Mouse (Mus musculus) urinary bladder, postnatal 36 days (tissue): ENCODE results near the gene Tigd4.
"Not testable (repeated sequence)": the region's sequence is repeated elsewhere in the genome, so short reads cannot be mapped to it uniquely, and the experiment has no call there.

Experiments used
- DNase-seq, 2 experiments: peaks; one replicate each; pipeline ENCODE4 v3.0.0; 2022; ENCODE audit warnings: low spot score in 2 of 2, mixed read lengths in 1 of 2

Tigd4 gene

DNA sequence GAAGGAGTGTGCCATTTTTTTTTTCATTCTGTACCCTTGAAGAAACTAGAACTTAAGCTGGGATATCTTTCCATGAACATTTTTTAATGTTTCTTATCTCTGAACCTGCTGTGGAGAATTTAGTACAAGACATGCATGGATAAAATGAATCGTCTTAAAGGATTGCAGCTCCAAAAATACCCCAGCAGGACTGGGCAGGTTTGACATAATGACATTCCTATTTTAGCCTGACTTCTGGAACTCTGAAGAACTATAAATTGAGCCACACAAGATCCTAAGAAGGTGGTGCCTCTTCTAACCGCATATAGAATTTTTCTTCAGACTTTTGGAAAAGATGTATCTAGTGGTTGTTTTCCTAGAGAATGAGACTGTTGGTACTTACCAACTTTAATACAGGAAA, at the start of gene Tigd4:
Gene Tigd4 (plus strand): TSS at position 301 of the 400 bp plus-strand sequence.
- DNase-seq, result no peak

- no peak for DNase-seq
Observed at GRCm38 (mm10) chr3:84547177-84547576, 46.2 kb upstream of the Tigd4 start.

- no peak for DNase-seq
Observed at GRCm38 (mm10) chr3:84555780-84556179, 37.6 kb upstream of the Tigd4 start.

- no peak for DNase-seq
Observed at GRCm38 (mm10) chr3:84558301-84558700, 35.1 kb upstream of the Tigd4 start.

DNA sequence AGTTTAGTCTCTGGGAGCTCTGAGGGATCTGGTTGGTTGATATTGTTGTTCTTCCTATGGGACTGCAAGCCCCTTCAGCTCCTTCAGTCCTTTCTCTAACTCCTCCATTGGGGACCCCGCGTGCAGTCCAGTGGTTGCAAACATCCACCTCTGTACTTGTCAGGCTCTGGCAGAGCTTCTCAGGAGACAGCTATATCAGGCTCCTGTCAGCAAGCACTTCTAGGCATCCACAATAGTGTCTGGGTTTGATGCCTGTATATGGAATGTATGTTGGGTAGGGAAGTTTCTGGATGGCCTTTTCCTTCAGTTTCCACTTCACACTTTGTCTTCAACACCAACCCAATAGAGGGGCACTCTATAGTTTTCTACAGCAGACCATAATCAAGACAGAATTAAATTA, 30.5 kb upstream of the Tigd4 start:
- not testable (repeated sequence) for DNase-seq

- DNase-seq, result no peak
Observed at GRCm38 (mm10) chr3:84563415-84563814, 30.0 kb upstream of the Tigd4 start.

GRCm38 (mm10) chr3:84568540-84568939, 24.8 kb upstream of the Tigd4 start:
- DNase-seq, result no peak

DNA sequence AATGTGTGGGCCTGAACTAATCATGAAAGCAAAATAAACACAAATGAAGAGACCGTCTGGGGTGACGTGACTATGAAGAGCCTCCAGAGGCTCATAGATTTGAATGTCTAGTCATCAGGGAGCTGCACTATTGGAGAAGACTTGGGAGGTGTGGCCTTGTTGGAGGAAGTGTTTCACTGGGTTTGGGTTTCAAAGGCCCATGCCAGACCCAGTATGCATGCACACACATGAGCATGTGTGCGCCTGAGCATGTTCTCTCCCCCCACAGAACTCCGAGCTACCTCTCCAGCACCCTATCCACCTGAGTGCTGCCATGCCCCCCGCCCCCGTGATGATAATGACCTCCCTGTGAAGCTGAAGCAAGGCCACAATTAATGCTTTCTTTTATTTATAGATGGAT, 23.8 kb upstream of the Tigd4 start:
- no peak for DNase-seq

GRCm38 (mm10) chr3:84570501-84570900, 22.9 kb upstream of the Tigd4 start:
- DNase-seq, result no peak

GRCm38 (mm10) chr3:84580716-84581115, 12.7 kb upstream of the Tigd4 start:
- DNase-seq, result no peak

- DNase-seq, result no peak
Observed at GRCm38 (mm10) chr3:84581696-84582022, 11.7 kb upstream of the Tigd4 start.

DNA sequence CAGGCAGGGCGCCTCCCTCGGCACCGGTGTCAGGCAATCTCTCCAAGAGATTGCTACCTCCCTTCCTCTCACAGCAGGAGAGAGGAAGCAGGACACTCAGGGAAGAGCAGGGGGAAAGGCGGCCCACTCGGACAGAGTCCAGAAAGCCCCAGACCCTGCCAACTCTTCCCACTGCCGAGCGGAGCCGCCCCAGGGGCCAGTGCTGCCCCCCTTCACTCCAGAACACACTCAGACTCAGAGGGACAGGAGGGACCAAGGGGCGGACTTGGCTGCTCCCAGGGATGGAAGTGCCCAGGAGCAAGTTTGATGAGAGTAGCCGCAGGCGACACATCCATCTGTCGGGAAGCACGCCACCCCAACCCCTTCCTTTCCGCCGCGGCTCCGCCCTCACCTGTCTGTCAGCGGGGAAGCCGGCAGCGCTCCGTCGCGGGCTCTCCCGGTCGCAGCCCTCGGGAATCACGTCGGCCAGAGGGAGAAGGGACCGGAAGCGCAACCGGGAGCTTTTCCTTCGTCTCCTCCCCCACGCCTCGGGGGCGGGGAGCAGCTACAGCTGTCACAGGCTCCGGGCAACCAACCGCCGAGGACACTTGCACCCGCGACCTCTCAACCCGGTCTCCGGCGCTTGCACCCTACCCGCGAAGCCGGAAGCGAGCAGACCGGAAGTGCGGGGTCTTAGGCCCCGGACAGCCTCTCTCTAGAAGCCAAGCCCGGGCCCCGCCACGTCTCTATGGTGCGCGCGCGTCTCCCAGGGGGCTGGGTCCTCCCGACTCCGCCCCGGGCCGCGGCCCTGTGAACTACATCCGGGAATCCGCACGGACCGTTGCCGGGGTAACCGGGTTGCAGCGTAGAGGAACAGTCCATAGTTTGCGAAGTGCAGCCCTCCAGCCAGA, 11.1 kb upstream of the Tigd4 start, which contains the start of gene Arfip1:
Gene Arfip1 (minus strand): TSS at position 603 of the 890 bp plus-strand sequence.
- peak; percentile 98 to 99 for DNase-seq

- DNase-seq, result no peak
Observed at GRCm38 (mm10) chr3:84582913-84583276, 10.5 kb upstream of the Tigd4 start.

- DNase-seq, result no peak
Observed at GRCm38 (mm10) chr3:84586736-84587135, 6.6 kb upstream of the Tigd4 start.

DNA sequence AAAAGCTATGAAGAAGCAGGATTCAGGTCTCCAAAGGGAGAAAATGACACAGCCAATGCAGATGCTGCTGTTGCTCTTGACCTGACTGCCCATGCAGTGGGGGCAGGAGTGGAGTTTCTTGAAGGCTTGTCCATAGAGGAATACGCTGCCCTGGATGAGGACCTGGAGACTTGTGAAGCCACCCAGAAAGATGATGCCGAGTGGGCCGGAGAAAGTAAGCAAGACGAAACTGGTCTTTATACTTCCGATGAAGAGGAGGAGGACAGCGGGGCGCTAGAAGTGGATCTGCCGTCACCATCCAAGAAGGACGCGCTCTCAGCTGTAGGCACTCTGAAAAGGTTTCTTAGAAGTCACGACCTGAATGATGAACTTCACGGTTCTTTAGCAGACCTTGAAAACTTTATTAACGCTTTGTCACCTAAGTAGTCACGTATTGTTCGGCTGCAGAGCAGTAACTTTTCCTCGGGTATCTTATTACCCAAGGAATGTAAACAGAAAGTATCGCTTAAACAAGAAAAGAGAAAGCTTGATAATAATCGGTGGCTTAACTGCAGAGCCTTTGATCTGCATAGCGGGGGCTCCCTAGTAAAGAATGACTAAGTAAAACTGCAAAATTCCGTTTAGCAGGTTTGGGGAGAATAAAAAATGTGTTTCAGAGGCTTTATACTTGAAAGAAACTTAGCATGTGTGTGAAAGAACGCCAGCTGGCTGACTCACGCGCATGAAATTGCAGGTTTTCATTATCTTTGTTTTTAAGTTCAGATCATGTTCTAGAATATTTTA, 1.7 kb downstream of the Tigd4 start:
- DNase-seq, result no peak

DNA sequence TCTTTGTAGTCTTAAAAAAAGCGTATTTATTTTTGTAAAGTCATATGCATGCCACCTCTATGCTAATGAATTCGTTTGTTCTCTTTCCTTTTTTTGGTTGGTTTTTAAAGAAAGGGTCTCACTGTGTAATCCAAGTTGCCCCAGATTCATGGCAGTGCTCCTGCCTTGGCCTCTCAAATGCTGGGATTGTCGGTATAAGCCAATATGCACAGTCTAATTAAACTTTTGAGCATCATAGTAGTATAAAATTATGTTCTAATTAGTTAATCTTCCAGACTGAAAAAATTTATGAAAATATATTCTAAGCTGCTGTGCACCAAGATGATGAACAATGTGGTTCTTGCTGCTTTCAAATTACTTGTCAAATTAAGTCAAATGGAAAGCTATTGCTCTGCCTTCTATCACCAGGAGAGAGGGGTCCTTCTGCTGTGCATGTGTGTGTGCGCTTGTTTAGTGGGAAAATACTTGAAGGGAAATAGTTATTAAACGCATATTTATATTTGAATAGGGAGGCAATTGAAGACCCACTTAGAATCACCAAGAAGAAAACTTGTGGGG, 2.4 kb downstream of the Tigd4 start:
- no peak for DNase-seq

- DNase-seq, result peak in 1 of 2 experiments; percentile 32
Observed at GRCm38 (mm10) chr3:84597996-84598734, 4.8 kb downstream of the Tigd4 start.

DNA sequence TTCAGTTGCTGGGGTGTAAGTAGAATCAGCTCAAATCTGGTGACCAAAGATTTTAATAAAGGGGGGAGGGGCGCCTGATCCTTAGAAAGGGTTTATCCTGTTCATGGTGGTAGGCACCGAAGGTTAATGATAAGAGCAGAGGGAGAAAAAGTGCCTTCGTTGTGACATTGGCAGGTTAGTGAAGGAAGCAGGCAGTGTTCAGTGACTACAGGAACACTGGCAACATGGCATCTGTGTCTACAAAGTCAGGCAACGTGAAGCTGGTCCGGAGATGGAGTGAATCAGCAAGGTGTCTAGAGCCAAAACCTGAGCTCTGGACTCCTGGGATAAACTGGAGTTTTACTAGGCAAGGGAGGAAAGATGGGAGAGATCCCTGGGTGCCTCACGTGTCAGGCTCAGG, 5.4 kb downstream of the Tigd4 start:
- no peak for DNase-seq

DNA sequence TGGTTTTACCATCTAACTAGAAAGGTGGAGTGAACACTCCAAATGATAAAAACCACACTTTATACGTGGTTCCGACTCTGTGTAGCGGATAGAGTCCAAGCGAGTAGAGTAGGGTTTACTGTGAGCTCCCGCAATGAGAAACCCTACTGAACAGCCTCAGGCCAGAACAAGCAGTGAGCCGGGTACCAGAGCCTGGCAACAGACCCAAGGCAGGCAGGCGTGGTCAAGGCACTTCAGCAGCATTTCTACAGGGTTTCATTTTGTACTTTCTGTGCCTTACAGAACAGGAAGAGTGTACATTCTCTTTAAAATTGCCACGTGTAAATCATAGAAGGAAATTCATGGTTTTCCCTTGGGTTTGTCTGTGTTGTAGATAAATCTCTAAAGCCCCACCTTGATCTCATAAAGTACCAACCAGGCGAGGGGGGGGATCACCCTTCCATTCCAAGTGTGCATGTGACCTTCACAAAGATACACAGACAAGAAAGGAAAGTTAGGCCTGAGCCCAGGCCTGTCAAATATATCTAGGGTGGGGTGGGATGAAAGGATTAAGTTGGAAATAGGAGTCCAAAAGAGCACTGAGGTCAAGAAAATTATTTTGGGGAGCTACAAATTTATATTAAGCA, 8.6 kb downstream of the Tigd4 start:
- no peak for DNase-seq

DNA sequence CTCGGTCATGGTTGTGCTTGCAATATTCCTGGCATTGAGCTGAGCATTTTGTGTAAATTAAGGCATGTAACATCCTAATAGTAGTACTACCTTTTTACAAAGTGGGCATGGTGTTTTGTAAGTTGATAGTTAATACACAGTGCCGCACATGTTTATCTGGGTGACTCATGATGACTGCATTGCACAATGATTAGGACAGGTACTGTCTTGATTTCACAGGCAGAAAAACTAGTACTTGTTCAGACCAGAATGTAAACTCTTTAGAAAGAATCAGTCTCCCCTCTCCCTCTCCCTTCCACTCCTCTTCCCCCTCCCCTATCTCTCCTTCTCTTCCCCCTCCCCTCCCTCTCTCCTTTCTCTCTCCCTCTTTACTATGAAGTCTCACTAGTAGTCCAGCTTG, 9.4 kb downstream of the Tigd4 start:
- DNase-seq, result no peak

- DNase-seq, result no peak
Observed at GRCm38 (mm10) chr3:84603212-84603611, 9.8 kb downstream of the Tigd4 start.
